Mouse (Mus musculus) retina, adult 2 months (tissue): ENCODE measurements around the gene Gm20883.
"Not testable (repeated sequence)": the region's sequence is repeated elsewhere in the genome, so short reads cannot be mapped to it uniquely, and the experiment has no call there.

Experiments used
- DNase-seq: peaks from one replicate; pipeline ENCODE4 v3.0.0-alpha.2; 2012; ENCODE audit warnings: low read depth, low spot score

The Gm20883 gene

DNA sequence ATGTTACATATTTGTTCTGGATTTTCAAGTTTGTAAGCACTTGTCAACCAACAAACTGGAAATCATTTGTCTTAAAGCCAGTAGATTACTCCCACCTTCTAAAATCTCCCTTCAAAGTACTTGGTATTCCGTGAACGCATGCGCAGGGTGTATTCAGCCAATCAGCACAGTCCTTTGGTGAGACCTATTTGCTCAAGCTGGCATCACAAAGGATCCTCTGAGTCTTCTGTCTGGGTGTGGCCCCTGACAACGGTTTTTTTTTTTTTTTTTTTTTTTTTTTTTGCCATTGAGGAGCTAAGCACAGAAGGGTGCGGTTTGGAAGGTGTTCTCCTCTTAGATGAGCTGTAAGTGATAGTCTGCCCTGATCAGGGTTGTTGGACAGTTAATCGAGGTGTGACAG is at the start of gene Gm20883:
Gene Gm20883 (plus strand): TSS at position 301 of the 400 bp plus-strand sequence.
- DNase-seq = not testable (repeated sequence)
